Mouse (Mus musculus) heart, embryonic 11.5 days (tissue): ENCODE measurements around the gene Slc36a1. TPM values are rescaled to one million over a fixed set of nuclear protein-coding genes. Genes with fewer than 3 reads are reported as not detected.
A peak's percentile ranks its signal among the peaks of the same experiment; 100 is the strongest.

ENCODE experiments used
- ATAC-seq: fragments of 200-750 bp; cut with Nextera tagmentation; replicated peaks from 2 replicates; pipeline ENCODE4 v1.8.0; 2017; ENCODE audit warnings: moderate library complexity; ENCODE audit not compliant: insufficient number of reproducible peaks, low FRiP score, low TSS enrichment
- H3K27ac ChIP-seq: fragments of 300-500 bp; sonication (generic); 2 replicates; pipeline ENCODE4 v1.5.1; 2014; ENCODE audit warnings: mild to moderate bottlenecking, low read depth, low read length
- H3K27me3 ChIP-seq: fragments of 300-500 bp; sonication (generic); 2 replicates; pipeline ENCODE4 v1.6.1; 2014; ENCODE audit warnings: mild to moderate bottlenecking, low read length, mixed read lengths; ENCODE audit not compliant: control insufficient read depth, insufficient read depth
- H3K36me3 ChIP-seq: fragments of 300-500 bp; sonication (generic); 2 replicates; pipeline ENCODE4 v1.6.1; 2014; ENCODE audit warnings: mild to moderate bottlenecking, low read length, moderate library complexity, mixed read lengths; ENCODE audit not compliant: control insufficient read depth, insufficient read depth
- H3K4me1 ChIP-seq: fragments of 300-500 bp; sonication (generic); 2 replicates; pipeline ENCODE4 v1.6.1; 2014; ENCODE audit warnings: low read length; ENCODE audit not compliant: control insufficient read depth, insufficient read depth
- H3K4me2 ChIP-seq: fragments of 300-500 bp; sonication (generic); 2 replicates; pipeline ENCODE4 v1.6.1; 2014; ENCODE audit warnings: mild to moderate bottlenecking, moderate library complexity
- H3K4me3 ChIP-seq: fragments of 300-500 bp; sonication (generic); 2 replicates; pipeline ENCODE4 v1.5.1; 2014; ENCODE audit warnings: low read depth, low read length
- H3K9ac ChIP-seq: fragments of 300-500 bp; sonication (generic); 2 replicates; pipeline ENCODE4 v1.6.1; 2014; ENCODE audit warnings: mild to moderate bottlenecking, low read depth, low read length, moderate library complexity
- H3K9me3 ChIP-seq: fragments of 300-500 bp; sonication (generic); replicated peaks from 2 replicates; pipeline ENCODE4 v1.6.1; 2016; ENCODE audit warnings: low read length; ENCODE audit not compliant: control insufficient read depth
- WGBS: fragments of 180-500 bp; shearing (Covaris S2); extraction: QIAGEN DNeasy Blood & Tissue Kit; methylation state at CpG from one replicate; pipeline ENCODE4 v1.1.7; 2014; ENCODE audit not compliant: insufficient replicate concordance; 5-methylcytosine and 5-hydroxymethylcytosine counted together
- polyA plus RNA-seq: library from polyadenylated mRNA; unstranded; fragments of >200 nt; fragmentation: Nextera tagmentation; extraction: Ambion mirVana; gene quantifications from 2 replicates; pipeline ENCODE4 v1.2.1, GENCODE M21; 2014

Gene Slc36a1
- polyA plus RNA-seq, 1 experiment from 2014 or later: 2.0 TPM

DNA sequence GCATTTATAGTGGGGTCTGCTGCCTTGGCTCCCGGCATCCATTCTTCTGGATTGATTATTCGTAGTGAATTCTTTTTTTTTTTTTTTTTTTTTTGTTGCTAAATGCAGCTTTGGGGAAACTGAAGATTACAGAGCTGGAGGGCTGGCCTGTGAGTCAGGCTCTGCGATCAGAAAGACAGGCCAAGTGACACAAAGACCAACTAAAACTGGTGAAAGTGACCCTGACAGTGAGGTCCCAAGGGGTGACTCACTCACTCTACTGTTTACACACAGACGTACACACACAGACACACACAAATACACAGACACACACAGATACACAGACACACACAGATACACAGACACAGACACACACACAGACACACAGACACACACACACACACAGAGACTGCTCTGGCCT, 33.6 kb upstream of the Slc36a1 start:
- WGBS: 72% methylated on average over 4 of the region's 4 CpGs
- Histone ChIP-seq H3K9ac (no peak overlapping the region), H3K4me3 (no peak overlapping the region), H3K9me3 (no peaks in the 10 kb centered on the region), H3K27me3 (0 out of 2 replicates have a peak, but pooled peaks cover 3% of the 10 kb centered on the region), H3K27ac (no peak overlapping the region), H3K4me1 (no peaks in the 10 kb centered on the region), H3K36me3 (no peaks in the 10 kb centered on the region), H3K4me2 (no peak overlapping the region)
- ATAC-seq: no peak

DNA sequence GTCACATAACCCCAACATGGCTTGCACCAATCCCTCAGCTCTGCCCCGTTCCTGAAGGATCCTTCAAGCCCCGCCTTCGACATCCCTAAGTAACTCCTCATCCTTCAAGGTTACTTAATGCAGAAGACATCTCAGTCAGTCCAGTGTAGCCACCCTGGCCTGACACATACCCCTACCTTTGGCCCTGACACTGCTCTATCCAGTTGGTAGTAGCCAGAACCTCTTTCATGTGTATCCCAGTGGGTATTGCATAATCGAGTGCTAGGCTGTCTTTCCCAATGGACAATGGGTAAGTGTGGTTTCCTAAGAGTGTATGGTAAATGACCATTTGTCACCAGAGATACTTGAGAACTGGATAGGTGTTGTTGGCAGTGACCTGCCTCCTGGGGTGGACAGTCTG, 25.3 kb upstream of the Slc36a1 start:
- 68% methylated on average over 4 of the region's 4 CpGs for WGBS
- no peaks in the 10 kb centered on the region for H3K36me3 ChIP-seq
- no peak overlapping the region for H3K9ac ChIP-seq
- no peak overlapping the region for H3K4me3 ChIP-seq
- H3K4me1 ChIP-seq: no peaks in the 10 kb centered on the region
- 0 out of 2 replicates have a peak, but pooled peaks cover 3% of the 10 kb centered on the region for H3K27me3 ChIP-seq
- H3K9me3 ChIP-seq: no peaks in the 10 kb centered on the region
- no peak overlapping the region for H3K27ac ChIP-seq
- ATAC-seq: no peak
- H3K4me2 ChIP-seq: no peak overlapping the region

DNA sequence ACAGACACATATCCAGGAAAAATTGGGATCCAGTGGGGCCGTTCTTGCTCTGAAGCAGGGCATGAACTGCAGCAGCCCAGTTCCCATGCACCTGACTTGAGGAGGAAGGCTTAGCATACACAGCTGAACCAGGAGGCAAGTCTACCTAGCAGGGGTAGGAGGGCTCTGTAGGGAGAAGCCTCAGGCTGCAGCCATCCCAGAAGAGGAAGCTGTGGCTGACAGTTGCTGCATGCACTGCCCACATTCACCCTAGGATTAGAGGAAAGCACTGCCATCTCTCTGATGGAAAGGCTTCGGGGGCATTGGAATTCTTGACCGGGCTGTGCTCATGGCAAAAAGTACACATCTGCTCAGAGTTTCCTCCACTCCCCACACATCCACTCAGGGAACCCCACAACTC, 24.3 kb upstream of the Slc36a1 start:
- WGBS: 83% methylated on average over 3 of the region's 3 CpGs
- H3K4me1 ChIP-seq: no peaks in the 10 kb centered on the region
- H3K4me3 ChIP-seq: no peak overlapping the region
- H3K36me3 ChIP-seq: no peaks in the 10 kb centered on the region
- no peaks in the 10 kb centered on the region for H3K27me3 ChIP-seq
- H3K4me2 ChIP-seq: no peak overlapping the region
- no peak for ATAC-seq
- no peaks in the 10 kb centered on the region for H3K9me3 ChIP-seq
- H3K27ac ChIP-seq: no peak overlapping the region
- no peak overlapping the region for H3K9ac ChIP-seq

DNA sequence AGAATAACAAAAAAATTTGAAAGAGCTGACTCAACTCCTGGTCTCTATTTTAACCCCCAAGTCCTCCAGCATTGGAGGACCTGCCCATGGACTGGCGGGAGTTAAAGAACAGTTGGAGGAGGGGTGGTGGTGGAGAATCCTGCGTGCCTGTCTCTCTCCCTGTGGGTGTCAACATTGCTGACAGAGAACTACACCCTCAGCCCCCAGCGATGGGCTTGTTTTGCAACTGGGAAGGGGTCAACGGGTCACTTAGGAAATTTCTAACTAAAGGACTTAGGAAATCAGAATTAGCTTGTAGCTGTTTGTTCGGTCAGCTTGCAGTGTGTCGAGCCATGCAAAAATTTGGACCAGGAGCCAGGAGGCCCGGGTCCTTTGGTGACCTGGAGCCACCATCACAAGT, 21.0 kb upstream of the Slc36a1 start:
- no peak overlapping the region for H3K27ac ChIP-seq
- no peak for ATAC-seq
- no peak overlapping the region for H3K9ac ChIP-seq
- H3K4me1 ChIP-seq: no peaks in the 10 kb centered on the region
- no peaks in the 10 kb centered on the region for H3K9me3 ChIP-seq
- H3K4me2 ChIP-seq: no peak overlapping the region
- H3K27me3 ChIP-seq: no peaks in the 10 kb centered on the region
- no peak overlapping the region for H3K4me3 ChIP-seq
- no peaks in the 10 kb centered on the region for H3K36me3 ChIP-seq
- 53% methylated on average over 7 of the region's 7 CpGs for WGBS

DNA sequence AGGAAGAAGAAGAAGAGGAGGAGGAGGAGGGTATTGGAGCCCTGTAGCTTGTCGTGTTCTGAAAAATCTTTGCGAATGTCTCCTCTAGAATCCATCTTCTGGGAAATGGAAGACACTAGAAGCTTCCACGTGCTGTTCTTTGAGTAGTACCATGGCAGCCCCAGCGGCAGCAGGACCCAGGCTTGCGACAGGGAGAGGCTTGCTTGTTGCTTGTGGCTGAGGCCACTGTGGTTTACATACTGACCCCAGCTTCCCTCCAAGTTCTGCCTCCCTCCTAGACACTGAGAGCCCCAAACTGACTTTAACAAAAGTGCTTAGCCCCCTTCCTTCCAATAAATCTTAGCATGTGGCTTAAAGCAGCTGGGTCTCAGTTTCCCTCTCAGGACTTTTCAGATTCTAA, 19.9 kb upstream of the Slc36a1 start:
- no peak overlapping the region for H3K27ac ChIP-seq
- H3K4me1 ChIP-seq: no peaks in the 10 kb centered on the region
- no peak overlapping the region for H3K9ac ChIP-seq
- no peak overlapping the region for H3K4me3 ChIP-seq
- no peaks in the 10 kb centered on the region for H3K27me3 ChIP-seq
- no peaks in the 10 kb centered on the region for H3K9me3 ChIP-seq
- WGBS: 83% methylated on average over 5 of the region's 5 CpGs
- no peak for ATAC-seq
- H3K36me3 ChIP-seq: no peaks in the 10 kb centered on the region
- H3K4me2 ChIP-seq: no peak overlapping the region

DNA sequence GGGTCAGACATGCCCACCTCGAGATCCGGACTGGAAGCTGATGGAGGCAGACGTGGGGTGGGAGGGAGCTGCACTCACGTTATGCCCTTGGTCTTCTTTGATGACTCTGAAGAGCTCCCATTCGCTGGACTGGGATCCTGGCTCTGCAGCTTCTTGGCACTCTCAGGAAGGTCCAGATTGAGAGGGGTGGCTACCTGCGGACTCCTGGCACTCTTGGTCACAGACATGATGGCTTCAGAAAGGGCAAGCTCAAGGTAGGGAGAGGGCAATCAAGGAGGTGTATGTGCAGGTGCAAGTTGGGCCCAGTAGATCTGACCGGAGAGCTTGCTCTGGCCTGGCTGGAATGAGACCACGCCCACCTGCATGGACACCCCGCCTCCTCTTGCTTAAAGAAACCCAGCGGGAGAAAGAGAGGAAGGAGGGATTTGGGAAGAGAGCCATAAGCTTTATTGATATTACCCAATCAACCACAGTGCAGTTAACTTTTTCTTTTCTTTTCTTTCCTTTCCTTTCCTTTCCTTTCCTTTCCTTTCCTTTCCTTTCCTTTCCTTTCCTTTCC, 19.3 kb upstream of the Slc36a1 start, which contains the start of gene Slc36a2:
TSS of gene Slc36a2 (minus strand) at position 345 of the 559 bp plus-strand sequence.
- ATAC-seq: no peak
- Histone ChIP-seq H3K27ac (no peak within 1 kb of the TSS), H3K9me3 (no peaks in the 10 kb centered on the region), H3K4me2 (peak within 1 kb of the TSS; percentile 5; the same call in 1 of the 2 replicates), H3K4me3 (no peak within 1 kb of the TSS), H3K27me3 (no peaks in the 10 kb centered on the region), H3K36me3 (no peaks in the 10 kb centered on the region), H3K4me1 (no peaks in the 10 kb centered on the region), H3K9ac (no peak within 1 kb of the TSS)
- WGBS: 33% methylated on average over 10 of the region's 10 CpGs

DNA sequence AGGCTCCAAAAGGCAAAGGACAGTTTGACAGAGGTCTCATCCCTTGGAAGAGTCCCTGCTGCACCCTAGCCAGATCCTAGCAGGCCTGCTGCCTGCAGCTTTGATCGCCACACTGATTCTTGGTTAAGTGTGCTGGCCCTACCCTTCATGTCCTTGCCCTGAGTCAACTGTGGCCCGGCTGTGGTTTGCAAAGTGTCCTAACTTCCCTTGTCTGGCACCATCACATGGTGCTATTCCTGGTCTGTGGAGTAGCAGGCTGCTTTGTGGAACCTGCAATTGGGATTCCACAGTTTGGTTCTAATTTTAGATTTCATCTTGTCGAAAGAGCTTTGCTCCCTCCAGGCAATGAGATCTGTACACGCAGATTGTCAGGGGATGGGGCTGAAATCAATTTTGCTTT, 16.9 kb upstream of the Slc36a1 start:
- Histone ChIP-seq H3K27ac (peak overlapping the region; percentile 46), H3K27me3 (no peaks in the 10 kb centered on the region), H3K4me1 (no peaks in the 10 kb centered on the region), H3K36me3 (no peaks in the 10 kb centered on the region), H3K9ac (no peak overlapping the region), H3K4me3 (no peak overlapping the region), H3K9me3 (no peaks in the 10 kb centered on the region), H3K4me2 (no peak overlapping the region)
- 53% methylated on average over 4 of the region's 4 CpGs for WGBS
- ATAC-seq: no peak

DNA sequence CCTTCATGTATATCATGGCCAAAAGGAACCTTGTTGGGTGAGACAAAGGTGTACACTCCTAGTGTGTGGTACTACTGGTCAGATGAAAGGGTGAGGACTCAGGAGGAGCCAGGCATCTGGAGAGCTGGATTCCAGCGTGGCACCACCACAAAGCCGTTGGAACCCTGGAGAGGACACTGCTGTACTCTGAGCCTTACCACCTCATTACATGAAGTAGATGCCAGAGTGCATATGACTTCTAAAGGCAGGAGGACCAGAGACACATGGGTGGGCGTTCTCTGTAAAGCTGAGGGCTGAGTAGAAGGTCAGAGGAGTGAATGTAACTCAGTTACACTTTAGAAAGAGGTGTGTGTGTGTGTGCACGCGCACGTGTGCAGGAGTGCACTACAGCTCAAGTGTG, 16.4 kb upstream of the Slc36a1 start:
- WGBS: 75% methylated on average over 6 of the region's 6 CpGs
- H3K27me3 ChIP-seq: no peaks in the 10 kb centered on the region
- no peak for ATAC-seq
- no peak overlapping the region for H3K9ac ChIP-seq
- no peak overlapping the region for H3K4me3 ChIP-seq
- H3K4me2 ChIP-seq: no peak overlapping the region
- no peaks in the 10 kb centered on the region for H3K9me3 ChIP-seq
- 0 out of 2 replicates have a peak overlapping the region, but pooled peaks have one; percentile 18 for H3K27ac ChIP-seq
- H3K36me3 ChIP-seq: no peaks in the 10 kb centered on the region
- no peaks in the 10 kb centered on the region for H3K4me1 ChIP-seq

DNA sequence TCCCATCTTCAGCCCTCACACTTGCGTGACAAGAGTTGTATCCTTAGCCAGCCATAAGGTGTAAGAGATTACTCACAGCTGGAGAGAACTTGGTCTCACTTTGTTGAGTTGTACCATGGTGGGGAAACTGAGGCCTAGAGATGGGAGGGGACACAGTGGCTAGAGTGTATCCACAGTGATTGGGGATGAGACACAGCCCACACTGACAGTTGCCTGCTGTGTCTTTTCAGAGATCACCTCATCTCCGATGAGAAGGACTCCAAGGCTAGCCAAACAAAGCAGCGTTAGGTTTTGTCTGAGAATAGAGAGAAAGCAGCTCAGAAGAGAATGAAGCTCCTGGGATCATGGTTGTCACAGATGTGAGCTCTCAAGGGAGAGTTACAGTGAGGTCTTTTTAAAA, 13.9 kb upstream of the Slc36a1 start:
- H3K36me3 ChIP-seq: no peaks in the 10 kb centered on the region

More for the DNA sequence above, 13.9 kb upstream of the Slc36a1 start:
- Histone ChIP-seq H3K9ac (no peak overlapping the region), H3K4me2 (no peak overlapping the region), H3K4me3 (no peak overlapping the region), H3K27me3 (no peaks in the 10 kb centered on the region), H3K9me3 (no peaks in the 10 kb centered on the region), H3K4me1 (no peaks in the 10 kb centered on the region), H3K27ac (no peak overlapping the region)
- ATAC-seq: no peak
- WGBS: 67% methylated on average over 3 of the region's 3 CpGs
